In genomic region chr10:20295961-20296360, GRCm38 (mm10) we compare ENCODE assay signal across 11 mouse cellular contexts. TPM values are rescaled to one million over a fixed set of nuclear protein-coding genes. Genes with fewer than 3 reads are reported as not detected.
DNase-seq lines count a peak whose midpoint lies in the region; ATAC-seq and TF ChIP-seq lines count a peak whose summit lies in the region.
"Had no signal": no experiment of that assay in that cellular context is flagged by ENCODE, and none has a peak within 500 bp of the region (broad histone marks: within the 10 kb centered on the region; RNA-seq: fewer than 3 reads in every experiment).

No protein-coding gene starts in this region.

- H3K27ac ChIP-seq in forebrain, postnatal 0 days (ENCODE audit: low read depth, low read length), result no peak overlapping the region
- no peak overlapping the region for H3K27ac ChIP-seq in forebrain, embryonic 12.5 days
- no peak overlapping the region for H3K27ac ChIP-seq in lung, embryonic 14.5 days (ENCODE audit: low read depth)
- H3K27ac ChIP-seq: limb, embryonic 12.5 days had no signal

- DNase-seq in forebrain, postnatal 0 days, result no peak
- no peak for DNase-seq in lung, embryonic 14.5 days
- DNase-seq in lung, postnatal 10 days, result no peak
- DNase-seq in T-cell, adult 2 months (ENCODE audit: low spot score), result peak; percentile 20
- DNase-seq in splenic B cell, adult 2 months (ENCODE audit: low read depth, low spot score), result peak; percentile 24
- no peak for DNase-seq in right cerebral cortex, postnatal 14 days
- no peak for DNase-seq in right cerebral cortex, postnatal 10 days (ENCODE audit: low spot score in 2 of 2)
- DNase-seq: retina, postnatal 1 day had no signal

- WGBS in forebrain, postnatal 0 days, result 70% methylated on average over 5 of the region's 5 CpGs
- WGBS in forebrain, embryonic 12.5 days, result 66% methylated on average over 5 of the region's 5 CpGs
- WGBS in lung, embryonic 14.5 days, result 64% methylated on average over 5 of the region's 5 CpGs

- no peak for ATAC-seq in forebrain, postnatal 0 days
- ATAC-seq in forebrain, embryonic 12.5 days (ENCODE audit: low FRiP score), result no peak
- ATAC-seq in lung, embryonic 14.5 days (ENCODE audit: insufficient read depth), result no peak
- ATAC-seq: forebrain, embryonic 14.5 days had no signal

- no peak overlapping the region for H3K4me3 ChIP-seq in forebrain, postnatal 0 days (ENCODE audit: low read depth, low read length)
- no peak overlapping the region for H3K4me3 ChIP-seq in forebrain, embryonic 12.5 days (replicated peaks)
- H3K4me3 ChIP-seq in lung, embryonic 14.5 days (ENCODE audit: low read depth, low read length), result no peak overlapping the region
- H3K4me3 ChIP-seq: limb, embryonic 12.5 days had no signal

- no peak overlapping the region for H3K9ac ChIP-seq in forebrain, postnatal 0 days
- no peak overlapping the region for H3K9ac ChIP-seq in forebrain, embryonic 12.5 days
- H3K9ac ChIP-seq in lung, embryonic 14.5 days, result no peak overlapping the region
- H3K9ac ChIP-seq: limb, embryonic 12.5 days had no signal

- no peaks in the 10 kb centered on the region for H3K27me3 ChIP-seq in forebrain, postnatal 0 days (ENCODE audit: insufficient read depth, low read length)
- H3K27me3 ChIP-seq in forebrain, embryonic 12.5 days, result no peaks in the 10 kb centered on the region
- H3K27me3 ChIP-seq in lung, embryonic 14.5 days (ENCODE audit: insufficient read depth, low read length), result no peaks in the 10 kb centered on the region
- H3K27me3 ChIP-seq in splenic B cell, adult 2 months (ENCODE audit: control insufficient read depth, insufficient read depth, low read length, poor library complexity, severe bottlenecking), result no peaks in the 10 kb centered on the region
- H3K27me3 ChIP-seq: limb, embryonic 12.5 days had no signal

- no peaks in the 10 kb centered on the region for H3K36me3 ChIP-seq in forebrain, postnatal 0 days (ENCODE audit: insufficient read depth)
- no peaks in the 10 kb centered on the region for H3K36me3 ChIP-seq in forebrain, embryonic 12.5 days (replicated peaks)
- H3K36me3 ChIP-seq in lung, embryonic 14.5 days (ENCODE audit: insufficient read depth), result no peaks in the 10 kb centered on the region
- no peaks in the 10 kb centered on the region; the same call in 1 of the 2 replicates for H3K36me3 ChIP-seq in splenic B cell, adult 2 months (ENCODE audit: control insufficient read depth, insufficient read depth, low read length, poor library complexity, severe bottlenecking)
- H3K36me3 ChIP-seq: limb, embryonic 12.5 days had no signal

- H3K4me1 ChIP-seq in forebrain, postnatal 0 days (ENCODE audit: insufficient read depth), result no peaks in the 10 kb centered on the region
- no peaks in the 10 kb centered on the region for H3K4me1 ChIP-seq in forebrain, embryonic 12.5 days
- H3K4me1 ChIP-seq in lung, embryonic 14.5 days (ENCODE audit: insufficient read depth), result no peaks in the 10 kb centered on the region
- H3K4me1 ChIP-seq: limb, embryonic 12.5 days had no signal

- TF ChIP-seq CTCF in forebrain, postnatal 0 days (IDR thresholded peaks at IDR 0.05; ENCODE audit: low read depth), result 0 out of 2 replicates have a peak, but pooled peaks have one; percentile 13
- TF ChIP-seq CTCF in lung, embryonic 14.5 days (IDR thresholded peaks at IDR 0.05; ENCODE audit: low read depth), result peak; percentile 32

- no peaks in the 10 kb centered on the region for H3K9me3 ChIP-seq in forebrain, postnatal 0 days (ENCODE audit: low read length)
- no peaks in the 10 kb centered on the region for H3K9me3 ChIP-seq in forebrain, embryonic 12.5 days
- no peaks in the 10 kb centered on the region for H3K9me3 ChIP-seq in lung, embryonic 14.5 days (ENCODE audit: low read depth, low read length)
- H3K9me3 ChIP-seq: limb, embryonic 12.5 days had no signal

- H3K4me2 ChIP-seq in forebrain, postnatal 0 days (ENCODE audit: low read depth), result no peak overlapping the region
- H3K4me2 ChIP-seq in forebrain, embryonic 12.5 days, result no peak overlapping the region
- no peak overlapping the region for H3K4me2 ChIP-seq in lung, embryonic 14.5 days
- H3K4me2 ChIP-seq: limb, embryonic 12.5 days had no signal

RNA-seq across cellular contexts. Expression of gene Bclaf1, which starts 16.3 kb away (rescaled TPM):
- total RNA-seq in forebrain, postnatal 0 days (2014; rRNA removed), result 141 and 178 TPM in 2 replicates
- 79.5 and 101 TPM in 2 replicates for polyA plus RNA-seq in forebrain, postnatal 0 days (2015; fragmentation: Nextera tagmentation; extraction: Ambion mirVana)
- polyA plus RNA-seq in forebrain, embryonic 12.5 days (2016; fragmentation: Nextera tagmentation; extraction: Ambion mirVana), result 178 and 187 TPM in 2 replicates
- 151 and 155 TPM in 2 replicates for polyA plus RNA-seq in lung, embryonic 14.5 days (2014; fragmentation: Nextera tagmentation; extraction: Ambion mirVana)

RNA-seq across cellular contexts. Expression of gene Mtfr2, which starts 51.6 kb away (rescaled TPM):
- total RNA-seq in forebrain, postnatal 0 days (2014; rRNA removed), result 0.38 and 0.57 TPM in 2 replicates
- 0.14 and 0.47 TPM in 2 replicates for polyA plus RNA-seq in forebrain, postnatal 0 days (2015; fragmentation: Nextera tagmentation; extraction: Ambion mirVana)
- polyA plus RNA-seq in forebrain, embryonic 12.5 days (2016; fragmentation: Nextera tagmentation; extraction: Ambion mirVana), result 2.4 and 3.6 TPM in 2 replicates
- polyA plus RNA-seq in lung, embryonic 14.5 days (2014; fragmentation: Nextera tagmentation; extraction: Ambion mirVana), result 3.2 and 4.9 TPM in 2 replicates

Comparison
In these comparisons a context has a peak if more than half of its experiments do, and no peak if none do; other contexts are left out.
1. DNase-seq: peak in T-cell, adult 2 months (single experiment) and splenic B cell, adult 2 months (single experiment); none in forebrain, postnatal 0 days (single experiment), lung, embryonic 14.5 days (single experiment), lung, postnatal 10 days (single experiment), right cerebral cortex, postnatal 14 days (single experiment) and right cerebral cortex, postnatal 10 days (0 of 2).